Mouse (Mus musculus): ENCODE measurements around the gene Rfc5.
"Not testable (repeated sequence)": the region's sequence is repeated elsewhere in the genome, so short reads cannot be mapped to it uniquely, and the experiment has no call there.

The Rfc5 gene

DNA sequence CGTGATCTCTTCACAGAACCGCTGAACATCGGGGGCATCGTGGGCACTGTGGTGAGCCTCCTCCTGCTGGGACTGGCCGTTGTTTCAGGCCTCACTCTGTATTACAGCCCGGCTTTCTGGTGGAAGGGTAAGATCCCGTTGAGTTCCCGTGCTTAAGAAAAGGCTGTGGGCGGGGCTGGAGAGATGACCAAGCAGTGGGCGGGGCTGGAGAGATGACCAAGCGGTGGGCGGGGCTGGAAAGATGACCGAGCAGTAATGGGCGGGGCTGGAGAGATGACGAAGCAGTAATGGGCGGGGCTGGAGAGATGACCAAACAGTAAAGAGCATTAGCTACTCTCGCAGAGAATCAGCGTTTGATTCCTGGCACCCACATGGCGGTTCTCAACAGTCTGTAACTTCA is 40.6 kb downstream of the Rfc5 start:
- no peak for DNase-seq (ENCODE audit: low read depth, low spot score)

GRCm38 (mm10) chr5:117347838-117348237 is 41.0 kb downstream of the Rfc5 start:
- no peak for DNase-seq (ENCODE audit: low read depth, low spot score)

DNA sequence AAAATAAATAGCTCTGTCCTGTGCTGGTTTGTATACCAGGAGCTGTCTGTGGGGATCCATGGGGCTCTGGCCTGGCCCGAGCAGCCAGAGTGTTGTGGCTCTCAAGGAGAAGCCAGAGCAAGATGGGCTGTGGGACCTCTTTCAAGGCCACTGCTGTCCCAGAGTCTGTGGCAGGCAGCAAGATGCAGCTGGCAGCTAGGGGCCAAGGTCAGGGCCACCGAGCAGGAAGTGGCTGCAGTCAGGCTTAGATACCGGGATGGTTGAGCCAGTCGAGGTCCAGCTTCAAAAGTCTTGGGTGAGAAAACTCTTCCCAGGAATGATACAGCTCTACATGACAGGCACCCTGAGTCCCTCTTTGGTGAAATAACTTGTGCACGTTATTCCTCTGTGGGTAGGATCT is 41.8 kb downstream of the Rfc5 start:
- DNase-seq (ENCODE audit: low read depth, low spot score), result no peak

- no peak for DNase-seq (ENCODE audit: low read depth, low spot score)
Observed at GRCm38 (mm10) chr5:117346281-117346680, 42.6 kb downstream of the Rfc5 start.

DNA sequence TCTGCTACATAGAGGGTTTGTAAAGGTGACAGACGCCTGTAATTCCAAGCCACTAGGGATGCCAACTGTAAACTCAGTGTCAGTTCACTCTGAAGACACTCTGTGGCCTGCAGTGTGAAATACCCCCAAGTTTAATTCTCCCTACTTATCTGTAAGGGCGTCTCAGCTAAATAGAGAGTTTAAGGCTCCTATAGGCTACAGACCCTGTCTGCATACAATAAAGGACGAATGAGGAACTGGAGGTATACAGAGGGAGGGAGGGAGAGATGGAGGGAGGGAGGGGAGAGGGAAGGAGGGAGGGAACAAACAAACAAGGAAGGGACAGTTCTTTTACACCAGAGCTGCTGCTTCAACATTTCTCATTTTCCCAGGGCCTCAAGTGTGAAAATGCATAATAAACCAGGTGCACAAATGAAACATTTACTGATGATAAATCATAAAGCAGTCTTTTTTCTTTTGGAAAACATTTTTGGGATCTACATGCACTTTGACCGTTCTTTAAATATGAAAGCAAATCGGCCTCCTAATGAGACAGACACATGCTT is 43.3 kb downstream of the Rfc5 start:
- DNase-seq (ENCODE audit: low read depth, low spot score), result no peak

DNA sequence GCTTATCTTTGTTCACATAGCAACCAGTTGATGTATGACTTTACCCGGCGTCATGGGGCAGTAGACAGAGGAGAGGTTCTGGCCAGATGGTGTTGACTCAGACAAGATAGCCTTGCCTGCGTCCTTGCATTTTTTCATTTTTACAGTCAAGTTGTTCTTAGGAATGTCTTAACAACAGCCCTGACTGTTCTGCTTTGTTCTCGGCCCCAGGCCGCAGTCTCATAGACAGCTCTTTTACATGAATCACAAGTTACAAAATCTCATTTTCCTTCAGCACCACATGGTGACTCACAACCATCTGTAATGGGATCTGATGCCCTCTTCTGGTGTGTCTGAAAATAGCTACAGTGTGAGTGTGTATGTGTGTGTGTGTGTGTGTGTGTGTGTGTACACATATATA is 44.4 kb downstream of the Rfc5 start:
- DNase-seq (ENCODE audit: low read depth, low spot score), result not testable (repeated sequence)

DNA sequence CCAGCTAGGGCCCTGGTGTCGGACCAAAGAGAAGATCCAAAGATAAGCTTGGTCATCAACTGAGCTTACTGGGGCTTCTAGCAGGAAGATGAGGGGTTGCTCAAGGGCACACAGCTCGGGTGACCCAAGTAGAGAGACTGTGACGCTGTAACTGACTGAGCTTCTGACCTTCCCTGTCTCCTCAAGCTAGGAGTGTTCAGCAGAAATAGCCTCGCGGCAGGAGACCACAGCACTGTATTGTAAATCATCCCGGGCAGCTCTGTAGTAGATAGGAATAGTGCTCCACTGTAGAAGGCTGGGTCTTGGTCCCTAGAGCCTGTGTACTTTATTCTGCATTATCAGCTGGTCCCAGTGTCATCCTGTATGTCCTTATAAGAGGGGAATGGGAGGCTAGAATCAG is 47.0 kb downstream of the Rfc5 start:
- no peak for DNase-seq (ENCODE audit: low read depth, low spot score)

DNA sequence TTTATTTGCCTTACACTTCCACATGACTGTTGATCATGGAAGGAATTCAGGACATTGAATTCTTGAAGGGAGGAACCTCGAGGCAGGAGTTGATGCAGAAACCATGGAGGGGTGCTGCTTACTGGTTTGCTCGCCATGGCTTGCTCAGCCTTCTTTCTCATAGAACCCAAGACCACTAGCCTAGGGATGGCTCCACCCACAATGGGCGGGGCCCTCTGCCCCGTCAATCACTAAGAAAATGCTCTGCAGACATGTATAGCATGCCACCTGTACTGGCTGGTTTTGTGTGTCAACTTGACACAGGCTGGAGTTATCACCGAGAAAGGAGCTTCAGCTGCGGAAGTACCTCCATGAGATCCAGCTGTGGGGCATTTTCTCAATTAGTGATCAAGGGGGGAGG is 48.8 kb downstream of the Rfc5 start:
- no peak for DNase-seq (ENCODE audit: low read depth, low spot score)

DNA sequence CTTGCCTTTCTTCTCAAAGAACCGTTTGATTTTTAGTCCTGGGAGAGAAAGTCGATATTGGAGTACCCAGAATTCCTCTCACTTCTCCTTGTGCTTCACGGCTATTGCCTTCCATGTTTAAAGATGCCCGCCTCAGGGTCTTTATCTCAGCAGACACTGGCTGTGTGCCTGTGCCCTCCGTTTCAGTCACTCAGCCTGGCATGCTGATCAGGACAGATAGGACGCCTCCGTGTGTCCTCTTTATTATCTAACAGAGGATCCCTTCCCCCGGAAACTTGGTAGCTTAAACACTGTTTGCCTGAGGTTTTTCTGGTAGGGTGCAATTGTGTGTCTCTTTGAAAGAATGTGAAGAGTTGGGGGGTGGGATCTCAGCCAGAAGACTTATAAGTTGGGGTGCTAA is 50.3 kb downstream of the Rfc5 start:
- DNase-seq (ENCODE audit: low read depth, low spot score), result no peak

- no peak for DNase-seq (ENCODE audit: low read depth, low spot score)
Observed at GRCm38 (mm10) chr5:117337999-117338398, 50.8 kb downstream of the Rfc5 start.

GRCm38 (mm10) chr5:117330457-117330856 is 58.4 kb downstream of the Rfc5 start:
- no peak for DNase-seq (ENCODE audit: low read depth, low spot score)

All from skeletal muscle tissue, adult 2 months (tissue).